Mouse (Mus musculus) cortical plate, adult 2 months (tissue): Measurements from ENCODE around the gene Krtap4-1.

Experiments used
- CTCF ChIP-seq: fragments of 200-500 bp; IDR thresholded peaks from 2 replicates; pipeline ENCODE4 v1.5.1; 2011; ENCODE audit warnings: mild to moderate bottlenecking, control low read depth, low read length; ENCODE audit not compliant: insufficient read depth; ENCODE audit errors: extremely low read depth
- POLR2A ChIP-seq: fragments of 200-500 bp; IDR thresholded peaks from 2 replicates; pipeline ENCODE4 v1.6.1; 2011; ENCODE audit warnings: mild to moderate bottlenecking, low read length, control low read depth; ENCODE audit not compliant: insufficient read depth; ENCODE audit errors: extremely low read depth

DNA sequence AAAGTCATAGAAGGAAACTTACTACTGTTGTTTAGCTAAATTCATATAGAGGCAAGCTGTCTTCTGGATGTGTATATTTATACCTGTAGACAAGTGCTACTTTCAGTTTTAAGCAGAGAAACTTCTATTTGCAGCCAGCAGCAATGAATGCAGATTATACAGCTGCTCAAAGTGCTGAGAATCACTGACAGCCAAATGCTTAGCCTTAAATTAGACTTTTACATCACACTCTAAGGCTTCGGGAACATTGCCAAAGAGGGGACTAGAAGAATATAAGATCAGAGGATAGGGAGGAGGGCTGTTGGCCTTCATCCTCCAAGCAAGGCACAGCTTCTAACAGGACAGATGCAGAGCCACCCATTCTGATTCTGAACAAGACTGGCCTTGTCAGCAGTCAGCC lies 9.0 kb upstream of the Krtap4-1 start:
- TF ChIP-seq CTCF (no peak), POLR2A (no peak)
